Mouse (Mus musculus) hindbrain, postnatal 0 days (tissue): ENCODE data around the gene Cend1. TPM values are rescaled to one million over a fixed set of nuclear protein-coding genes. Genes with fewer than 3 reads are reported as not detected.

Experiments used
- ATAC-seq: fragments of 200-750 bp; cut with Nextera tagmentation; 2 replicates; pipeline ENCODE4 v1.8.0; 2017; ENCODE audit warnings: mild to moderate bottlenecking, moderate TSS enrichment, moderate library complexity
- DNase-seq: peaks from one replicate; pipeline ENCODE4 v3.0.0-alpha.2; 2015; ENCODE audit warnings: low spot score
- H3K27ac ChIP-seq: fragments of 300-500 bp; sonication (generic); 2 replicates; pipeline ENCODE4 v1.5.1; 2014; ENCODE audit warnings: mild to moderate bottlenecking
- H3K27me3 ChIP-seq: fragments of 300-500 bp; sonication (generic); 2 replicates; pipeline ENCODE4 v1.6.1; 2014; ENCODE audit warnings: low read length, mixed read lengths; ENCODE audit not compliant: insufficient read depth
- H3K36me3 ChIP-seq: fragments of 300-500 bp; sonication (generic); 2 replicates; pipeline ENCODE4 v1.6.1; 2014; ENCODE audit warnings: low read length, mixed read lengths; ENCODE audit not compliant: insufficient read depth
- H3K4me1 ChIP-seq: fragments of 300-500 bp; sonication (generic); 2 replicates; pipeline ENCODE4 v1.6.1; 2014; ENCODE audit warnings: antibody characterized with exemption, low read length, mixed read lengths; ENCODE audit not compliant: insufficient read depth
- H3K4me2 ChIP-seq: fragments of 300-500 bp; sonication (generic); 2 replicates; pipeline ENCODE4 v1.6.1; 2014; ENCODE audit warnings: low read depth, mild to moderate bottlenecking, low read length, moderate library complexity, mixed read lengths
- H3K4me3 ChIP-seq: fragments of 300-500 bp; sonication (generic); 2 replicates; pipeline ENCODE4 v1.5.1; 2014; ENCODE audit warnings: low read length
- H3K9ac ChIP-seq: fragments of 300-500 bp; sonication (generic); replicated peaks from 2 replicates; pipeline ENCODE4 v1.6.1; 2014; ENCODE audit warnings: mild to moderate bottlenecking, low read length, moderate library complexity, mixed read lengths
- H3K9me3 ChIP-seq: fragments of 300-500 bp; sonication (generic); 2 replicates; pipeline ENCODE4 v1.6.1; 2016; ENCODE audit warnings: low read length, mixed read lengths
- CTCF ChIP-seq: IDR thresholded peaks from 2 replicates; pipeline ENCODE4 v1.5.1; 2016; ENCODE audit warnings: antibody characterized with exemption, control low read depth, low read depth
- whole genome bisulfite sequencing: fragments of 180-500 bp; shearing (Covaris S2); extraction: QIAGEN DNeasy Blood & Tissue Kit; methylation state at CpG from one replicate; pipeline ENCODE4 v1.1.7; 2014; 5-methylcytosine and 5-hydroxymethylcytosine counted together
- polyA plus RNA-seq: library from polyadenylated mRNA; unstranded; fragments of >200 nt; fragmentation: Nextera tagmentation; extraction: Ambion mirVana; gene quantifications from 2 replicates; pipeline ENCODE4 v1.2.1, GENCODE M21; 2015
- total RNA-seq: library from RNA; depleted of rRNA; stranded (reverse); fragments of >200 nt; gene quantifications from 2 replicates; pipeline ENCODE4 v1.2.3, GENCODE M21; 2014

Gene Cend1
- total and polyA plus RNA-seq, 2 experiments from 2014 or later: 246 to 255 TPM

DNA sequence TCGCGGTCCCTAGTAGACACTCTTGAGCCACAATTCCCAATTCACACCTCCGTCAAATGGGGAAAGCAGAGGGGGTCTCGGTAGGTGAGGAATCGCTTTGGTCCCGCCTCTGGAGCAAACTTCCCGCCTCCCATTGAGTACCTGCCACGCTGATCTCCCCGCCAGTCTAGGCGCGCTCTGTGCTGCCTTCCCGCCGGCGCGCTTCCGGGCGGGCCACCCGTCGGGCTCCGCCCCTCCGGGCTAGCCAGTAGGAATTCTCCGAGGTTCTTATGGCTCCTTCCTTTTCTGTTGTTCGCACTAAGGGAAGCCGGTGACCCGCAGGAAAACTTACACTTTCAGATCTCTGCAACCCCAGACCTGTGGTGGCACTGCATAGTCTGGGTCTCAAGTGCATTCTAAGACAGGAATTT is 14.5 kb upstream of the Cend1 start, which contains the start of gene Pidd1:
TSS of gene Pidd1 (minus strand) at position 198 of the 410 bp plus-strand sequence.
- Histone ChIP-seq H3K36me3 (no peaks in the 10 kb centered on the region), H3K9me3 (no peaks in the 10 kb centered on the region), H3K27me3 (no peaks in the 10 kb centered on the region), H3K4me2 (peak within 1 kb of the TSS; percentile 60), H3K27ac (no peak within 1 kb of the TSS; the same call in 1 of the 2 replicates), H3K4me3 (peak within 1 kb of the TSS; percentile 25), H3K9ac (peak within 1 kb of the TSS; percentile 30; the same call in 1 of the 2 replicates), H3K4me1 (peaks cover 18% of the 10 kb centered on the region)
- under 1% methylated on average over 25 of the region's 25 CpGs for WGBS
- ATAC-seq (no peak), DNase-seq (peak; percentile 65)
- no peak for TF ChIP-seq CTCF

DNA sequence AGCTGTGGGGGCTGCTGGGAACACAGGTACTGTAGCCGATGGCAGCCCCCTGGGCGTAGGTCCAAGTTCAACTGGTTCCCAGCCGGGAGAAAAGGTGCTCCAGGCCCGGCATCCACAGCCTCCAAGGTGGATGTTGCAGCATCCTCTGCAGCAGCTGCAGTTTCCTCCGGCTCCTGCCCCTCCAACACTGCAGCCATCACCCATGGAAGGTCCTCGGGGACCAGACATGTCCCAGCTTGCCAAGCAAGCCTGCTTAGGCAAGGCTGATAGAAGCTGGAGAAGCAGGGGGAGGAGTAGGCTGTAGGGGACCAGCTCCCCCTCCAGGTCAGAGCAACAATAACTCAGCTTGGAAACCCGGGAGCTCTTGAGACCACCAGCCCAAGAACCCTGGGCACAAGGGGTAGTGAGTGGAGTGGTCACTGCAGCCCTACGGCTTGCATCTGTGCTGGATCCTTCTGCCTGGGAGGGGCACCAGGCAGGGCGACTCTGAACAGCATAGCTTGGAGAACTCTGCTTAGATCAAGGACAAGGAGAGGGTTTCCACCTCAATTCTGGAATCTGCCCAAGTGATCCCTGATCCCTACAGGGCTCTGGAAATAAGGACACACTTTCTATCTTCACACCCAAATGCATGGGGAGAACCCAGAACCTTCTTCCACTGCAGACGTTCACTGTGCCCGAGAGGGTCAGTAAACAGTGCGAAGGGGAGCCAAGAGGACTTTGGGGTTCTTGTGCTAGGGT is 14.0 kb upstream of the Cend1 start:
- 21% methylated on average over 12 of the region's 12 CpGs for WGBS
- Histone ChIP-seq H3K4me3 (peak overlapping the region; percentile 25), H3K4me2 (peak overlapping the region; percentile 60), H3K9me3 (no peaks in the 10 kb centered on the region), H3K36me3 (no peaks in the 10 kb centered on the region), H3K9ac (peak overlapping the region; percentile 30; the same call in 1 of the 2 replicates), H3K27me3 (no peaks in the 10 kb centered on the region), H3K27ac (no peak overlapping the region; the same call in 1 of the 2 replicates), H3K4me1 (peaks cover 13% of the 10 kb centered on the region)
- TF ChIP-seq CTCF: peak; percentile 57
- DNase-seq: peak; percentile 54
- no peak for ATAC-seq

DNA sequence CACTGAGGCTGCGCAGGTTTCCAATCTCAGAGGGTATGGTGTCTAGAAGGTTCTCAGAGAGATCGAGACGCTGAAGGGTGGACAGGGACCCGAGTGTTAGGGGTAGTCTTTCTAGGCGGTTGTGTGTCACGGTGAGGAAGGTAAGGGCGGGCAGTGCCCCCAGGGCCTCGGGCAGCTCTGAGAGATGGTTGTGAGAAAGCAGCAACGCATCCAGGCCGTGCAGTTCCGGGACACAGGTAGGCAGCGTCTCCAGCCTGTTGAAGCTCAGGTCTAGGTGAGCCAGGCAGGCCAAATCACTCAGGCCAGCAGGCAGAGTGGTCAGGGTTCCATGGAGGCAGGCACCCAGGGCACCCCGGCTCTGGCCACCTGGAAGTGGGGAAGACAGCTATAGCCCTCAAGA is 12.9 kb upstream of the Cend1 start:
- ATAC-seq (no peak), DNase-seq (no peak)
- whole genome bisulfite sequencing: 94% methylated on average over 13 of the region's 13 CpGs
- H3K4me1 ChIP-seq: peaks cover 10% of the 10 kb centered on the region; the same call in 1 of the 2 replicates
- H3K36me3 ChIP-seq: no peaks in the 10 kb centered on the region
- peak overlapping the region; percentile 60; the same call in 1 of the 2 replicates for H3K4me2 ChIP-seq
- no peaks in the 10 kb centered on the region for H3K9me3 ChIP-seq
- no peak for TF ChIP-seq CTCF
- H3K27ac ChIP-seq: no peak overlapping the region
- H3K4me3 ChIP-seq: no peak overlapping the region
- H3K27me3 ChIP-seq: no peaks in the 10 kb centered on the region
- no peak overlapping the region for H3K9ac ChIP-seq

DNA sequence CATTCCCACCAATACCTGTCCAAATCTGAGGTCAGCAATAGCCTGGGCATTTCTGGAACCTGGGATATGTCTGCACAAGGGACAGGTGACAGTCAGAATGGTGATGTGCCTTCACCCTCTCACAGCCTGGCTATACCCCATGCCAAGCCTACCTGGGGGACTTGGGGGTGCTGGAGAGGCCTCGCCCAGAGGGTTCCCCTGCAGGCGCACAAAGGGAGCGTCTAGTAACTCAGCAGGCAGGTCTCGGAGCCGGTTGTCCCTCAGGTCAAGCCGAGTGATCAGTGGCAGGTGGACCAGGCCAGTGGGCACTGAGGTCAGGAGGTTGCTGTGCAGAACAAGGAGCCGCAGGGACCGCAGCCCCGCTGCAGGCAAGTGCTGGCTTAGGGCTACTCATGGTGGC is 12.2 kb upstream of the Cend1 start:
- H3K9ac ChIP-seq: no peak overlapping the region
- no peak for ATAC-seq
- no peaks in the 10 kb centered on the region for H3K27me3 ChIP-seq
- 87% methylated on average over 9 of the region's 9 CpGs for WGBS
- TF ChIP-seq CTCF: no peak
- H3K36me3 ChIP-seq: no peaks in the 10 kb centered on the region
- H3K27ac ChIP-seq: no peak overlapping the region
- H3K4me1 ChIP-seq: peaks cover 9% of the 10 kb centered on the region; the same call in 1 of the 2 replicates
- no peak for DNase-seq
- no peak overlapping the region for H3K4me3 ChIP-seq
- H3K4me2 ChIP-seq: no peak overlapping the region
- H3K9me3 ChIP-seq: no peaks in the 10 kb centered on the region

DNA sequence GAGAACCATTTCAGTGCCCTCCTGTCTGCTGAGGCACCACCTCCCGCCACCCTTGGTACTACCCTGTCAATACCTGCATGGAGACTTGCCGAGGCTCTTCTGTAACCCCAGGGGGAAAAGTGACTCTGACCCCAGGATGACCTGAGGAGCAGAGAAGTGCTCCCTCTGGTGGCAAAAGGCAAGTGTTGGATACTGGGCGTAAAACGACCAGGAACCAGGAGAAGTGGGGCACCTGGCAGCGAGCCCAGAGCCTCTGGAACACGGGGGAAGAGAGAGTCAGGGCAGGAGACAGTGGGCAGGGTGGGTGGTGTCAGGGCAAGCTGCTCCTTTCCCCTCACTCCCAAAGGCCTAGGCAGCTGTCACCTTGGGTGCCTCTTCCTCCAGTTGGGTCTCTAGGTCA is 11.3 kb upstream of the Cend1 start:
- Histone ChIP-seq H3K27ac (no peak overlapping the region), H3K4me2 (no peak overlapping the region), H3K4me1 (peaks cover 14% of the 10 kb centered on the region), H3K36me3 (no peaks in the 10 kb centered on the region), H3K9me3 (no peaks in the 10 kb centered on the region), H3K27me3 (no peaks in the 10 kb centered on the region), H3K4me3 (no peak overlapping the region), H3K9ac (no peak overlapping the region)
- DNase-seq (peak; percentile 80), ATAC-seq (no peak)
- peak; percentile 78 for TF ChIP-seq CTCF
- WGBS: 32% methylated on average over 6 of the region's 6 CpGs

DNA sequence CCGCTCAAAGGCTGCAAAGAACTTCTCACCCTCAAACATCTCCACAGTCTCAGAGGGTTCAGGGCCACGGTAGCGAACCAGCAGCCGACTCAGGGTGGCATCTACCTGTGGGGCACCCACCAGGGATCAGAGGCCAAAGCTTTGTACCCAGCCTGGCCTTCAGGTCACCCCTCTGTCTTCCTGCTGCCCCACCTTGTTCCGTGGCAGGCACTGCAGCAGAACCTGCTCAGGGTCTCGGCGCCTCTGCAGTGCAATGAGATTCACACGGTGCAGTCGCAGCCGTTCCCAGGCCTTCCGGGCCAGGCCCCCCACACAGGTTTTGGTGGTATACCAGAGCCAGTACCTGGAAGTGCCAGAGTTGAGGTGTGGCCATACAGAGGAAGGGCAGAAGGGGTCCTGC is 10.5 kb upstream of the Cend1 start:
- H3K9ac ChIP-seq: no peak overlapping the region
- no peak overlapping the region for H3K4me2 ChIP-seq
- ATAC-seq: no peak
- H3K4me1 ChIP-seq: peaks cover 21% of the 10 kb centered on the region
- WGBS: 98% methylated on average over 11 of the region's 11 CpGs
- no peak overlapping the region for H3K4me3 ChIP-seq
- no peaks in the 10 kb centered on the region for H3K36me3 ChIP-seq
- no peak for DNase-seq
- no peak for TF ChIP-seq CTCF
- no peaks in the 10 kb centered on the region for H3K27me3 ChIP-seq
- H3K9me3 ChIP-seq: no peaks in the 10 kb centered on the region
- no peak overlapping the region for H3K27ac ChIP-seq

DNA sequence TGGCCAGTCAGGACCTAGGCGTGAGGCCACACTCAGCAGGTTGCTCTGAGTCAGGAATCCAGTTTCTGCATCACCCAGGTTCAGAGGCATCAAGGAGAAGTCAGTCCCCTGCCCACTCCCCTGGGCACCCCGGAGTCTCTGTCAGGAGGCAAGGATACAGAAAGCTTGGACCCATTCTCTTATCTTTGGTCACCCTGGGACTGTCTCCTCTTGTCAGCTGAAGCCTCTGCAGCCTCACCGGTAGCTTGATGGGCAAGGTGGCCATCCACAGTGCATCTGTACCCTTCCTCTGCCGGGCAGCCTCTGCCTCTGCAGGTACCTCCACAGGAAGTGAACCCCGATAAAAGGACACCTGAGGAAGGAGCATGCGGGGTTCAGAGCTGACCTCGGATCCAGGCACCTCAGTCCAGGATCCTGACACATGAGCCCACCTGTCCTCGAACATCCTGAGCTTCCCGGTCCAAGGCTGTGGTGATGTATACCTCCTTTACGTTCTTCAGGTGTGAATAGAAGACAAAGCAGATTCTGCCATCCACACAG is 9.9 kb upstream of the Cend1 start:
- Histone ChIP-seq H3K27ac (no peak overlapping the region), H3K36me3 (no peaks in the 10 kb centered on the region), H3K9me3 (no peaks in the 10 kb centered on the region), H3K4me2 (no peak overlapping the region), H3K27me3 (no peaks in the 10 kb centered on the region), H3K4me1 (peaks cover 23% of the 10 kb centered on the region), H3K4me3 (no peak overlapping the region), H3K9ac (no peak overlapping the region)
- WGBS: 96% methylated on average over 10 of the region's 10 CpGs
- TF ChIP-seq CTCF: no peak
- no peak for ATAC-seq
- DNase-seq: no peak
